Mouse (Mus musculus) embryo, embryonic 10 days (tissue): ENCODE data around the gene Gmpr.

Source experiments
- DNase-seq: peaks from one replicate; pipeline ENCODE4 v3.0.0-alpha.2; 2015; ENCODE audit warnings: low spot score

The Gmpr gene

DNA sequence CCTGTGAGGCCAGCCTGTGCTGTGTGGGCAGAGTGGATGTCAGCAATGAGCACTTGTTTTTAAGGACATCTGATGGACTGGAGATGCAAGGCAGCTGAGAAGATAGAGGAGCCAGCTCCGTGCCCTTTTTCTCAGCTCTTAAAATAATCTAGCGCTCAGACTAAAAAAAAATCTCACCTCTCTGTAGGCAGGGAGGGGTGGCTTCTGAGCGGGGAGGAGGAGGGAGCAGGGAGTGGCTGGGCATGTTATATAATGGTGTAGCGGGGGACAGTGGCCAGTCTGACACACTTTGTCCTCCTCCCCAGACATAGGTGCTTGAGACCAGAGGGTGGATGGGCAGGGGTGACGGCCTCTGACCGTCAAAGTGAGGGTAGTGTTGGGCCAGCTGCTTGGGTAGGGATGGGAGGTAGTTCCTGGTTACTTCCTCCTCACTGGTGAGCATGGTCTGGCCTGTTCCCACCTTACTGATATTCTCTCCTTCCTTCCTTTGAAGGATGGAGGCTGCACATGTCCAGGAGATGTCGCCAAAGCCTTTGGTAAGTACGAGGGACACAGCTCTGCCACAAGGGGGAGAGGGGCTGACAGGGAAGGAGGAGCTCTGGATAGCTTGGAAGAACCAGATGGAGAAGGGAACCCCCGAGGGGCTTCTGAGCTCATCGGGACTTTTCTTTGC, 31.4 kb downstream of the Gmpr start:
- DNase-seq: peak; percentile 92

DNA sequence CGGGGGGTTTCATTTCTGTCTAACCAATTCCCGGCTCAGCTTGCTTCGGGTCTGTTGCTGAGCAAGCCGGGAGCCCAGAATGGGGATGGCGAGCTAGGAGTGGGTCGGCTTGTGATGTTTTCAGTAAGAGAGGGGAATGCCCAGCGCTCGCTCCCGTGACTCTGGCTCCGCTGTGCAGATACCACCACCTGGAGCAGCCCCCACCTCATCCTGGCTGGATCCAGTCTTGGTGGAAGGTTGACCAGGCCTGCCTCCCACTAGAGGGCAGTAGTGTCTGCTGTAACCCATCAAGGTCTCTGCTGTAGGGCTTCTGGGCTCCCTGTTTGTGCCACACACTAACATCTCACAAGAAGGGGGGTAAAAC, 31.9 kb downstream of the Gmpr start:
- peak; percentile 93 for DNase-seq

DNA sequence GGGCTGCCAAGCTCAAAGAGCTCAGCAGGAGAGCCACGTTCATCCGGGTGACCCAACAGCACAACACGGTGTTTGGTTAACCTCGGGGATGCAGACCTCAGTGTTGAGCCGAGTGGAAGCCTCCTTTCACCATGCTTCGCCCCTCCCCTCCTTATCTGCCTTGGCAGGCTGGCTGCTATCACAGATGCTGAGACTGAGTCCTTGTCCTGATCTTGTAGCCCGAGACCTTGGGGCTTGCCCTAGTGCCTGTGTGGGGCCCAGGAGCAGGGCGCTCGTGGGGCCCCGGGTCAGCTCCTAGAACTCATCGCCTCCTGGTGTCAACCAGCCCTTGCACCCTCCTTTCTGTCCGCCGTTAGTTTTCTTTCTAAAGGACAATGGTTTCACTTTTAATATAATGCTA, 38.7 kb downstream of the Gmpr start:
- DNase-seq: peak; percentile 34

DNA sequence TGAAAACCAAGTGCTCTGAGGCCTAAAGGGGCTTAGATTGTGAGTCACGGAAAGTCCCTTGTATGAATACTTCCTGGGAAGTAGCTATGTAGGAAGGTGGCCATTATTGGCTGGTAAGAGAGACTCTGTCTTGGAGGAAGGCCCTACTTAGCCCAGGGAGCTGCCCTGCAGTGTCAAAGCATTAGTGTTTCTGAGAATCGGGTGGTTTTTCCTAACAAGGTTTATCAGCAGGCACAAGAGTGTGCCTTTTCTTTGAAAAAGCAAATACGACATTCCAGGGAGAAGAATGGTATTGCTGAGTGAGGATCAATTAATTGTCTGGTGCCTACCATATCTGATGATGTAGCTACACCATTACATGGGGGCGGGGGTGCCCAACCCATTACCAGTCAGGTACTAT, 39.7 kb downstream of the Gmpr start:
- no peak for DNase-seq

DNA sequence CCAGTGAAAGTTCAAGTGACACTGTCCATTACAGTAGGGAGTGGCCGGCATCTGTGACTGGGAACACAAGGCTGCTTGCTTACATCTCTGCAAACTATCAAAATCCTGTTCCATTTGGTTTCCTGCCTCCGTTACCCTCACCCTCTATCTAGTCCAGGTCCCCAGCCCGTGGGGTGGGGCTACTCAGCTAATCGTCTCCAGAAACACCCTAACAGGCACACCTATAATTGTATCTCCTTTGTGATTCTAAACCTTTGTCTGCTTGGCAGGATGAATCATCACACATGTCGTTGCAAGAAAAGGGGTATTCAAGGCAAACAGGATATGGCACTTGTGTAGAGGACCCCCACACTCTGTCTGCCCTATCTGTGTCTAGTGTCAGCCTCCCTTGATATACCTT, 40.3 kb downstream of the Gmpr start:
- no peak for DNase-seq

DNA sequence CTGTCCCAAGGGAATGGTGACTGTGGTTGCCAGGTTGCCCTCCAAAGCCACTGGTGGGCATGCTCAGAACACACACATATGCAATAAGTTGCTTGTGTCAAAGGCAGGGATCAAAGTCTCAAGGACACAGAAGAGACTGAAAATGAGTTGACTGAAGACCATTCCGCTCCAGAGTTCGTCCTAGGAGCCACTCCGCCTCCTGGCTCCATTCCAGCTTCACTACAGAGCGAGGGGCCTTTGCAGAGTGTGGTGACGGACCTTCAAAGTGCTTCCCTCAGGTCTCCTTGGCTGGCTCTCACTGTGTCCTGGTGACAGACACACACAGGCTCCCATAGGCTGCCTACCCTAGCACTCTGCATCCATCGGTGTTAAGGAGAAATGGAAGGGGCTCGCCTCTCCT, 46.4 kb downstream of the Gmpr start:
- DNase-seq: no peak

DNA sequence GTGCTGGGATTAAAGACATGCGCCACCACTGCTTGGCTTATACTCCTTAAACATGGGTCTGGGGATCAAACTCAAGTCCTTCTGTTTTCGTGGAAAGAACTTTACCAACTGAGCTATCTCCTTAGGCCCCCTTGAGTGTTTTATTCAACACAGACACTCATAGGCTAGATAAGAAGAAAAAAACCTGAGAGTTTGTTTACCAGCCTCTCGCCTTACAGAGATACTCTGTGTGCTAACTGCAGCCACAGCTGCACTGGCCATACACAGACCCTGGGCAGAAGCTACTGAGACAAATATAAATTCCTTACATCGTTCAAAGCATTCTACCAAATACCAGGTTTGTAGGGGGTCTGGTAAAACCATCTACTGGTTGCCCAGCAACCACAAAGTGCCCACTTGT, 51.1 kb downstream of the Gmpr start:
- no peak for DNase-seq

DNA sequence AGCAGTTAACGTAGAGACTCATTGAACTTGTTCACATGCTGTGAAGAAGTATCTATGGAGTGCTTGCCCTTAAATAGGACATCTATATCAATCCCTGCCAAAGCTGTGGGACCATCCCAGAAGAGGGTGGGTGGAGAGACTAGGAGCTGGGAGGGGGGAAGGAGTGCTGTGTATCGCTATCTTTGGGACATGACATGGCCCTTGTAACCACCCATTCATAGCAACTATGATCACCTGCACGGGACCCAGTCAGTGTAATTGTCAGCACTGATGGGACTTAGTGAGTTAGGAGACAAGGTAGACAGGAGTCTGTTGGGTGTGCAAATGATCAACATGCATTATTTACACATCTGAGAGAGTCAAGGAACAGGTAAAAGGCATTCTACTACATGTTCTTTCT, 52.0 kb downstream of the Gmpr start:
- DNase-seq: no peak

DNA sequence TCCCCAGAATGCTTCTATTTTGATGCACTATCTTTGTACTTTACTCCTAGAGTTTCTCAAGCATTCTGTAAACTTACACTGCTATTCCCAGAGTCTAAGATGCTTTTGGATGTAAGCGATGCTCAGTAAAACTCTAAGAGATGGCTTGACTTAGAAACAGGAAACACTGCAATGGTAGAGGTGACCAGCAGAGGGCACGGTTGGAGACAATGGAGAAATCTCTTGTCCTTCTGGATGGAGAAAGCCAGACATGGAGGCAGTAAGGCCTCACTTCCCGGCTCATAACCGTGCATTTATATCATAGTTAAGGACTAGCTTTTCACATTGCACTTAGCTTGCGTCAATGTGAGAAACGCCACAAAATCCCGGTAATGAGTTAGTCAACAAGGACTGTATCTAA, 53.3 kb downstream of the Gmpr start:
- peak; percentile 79 for DNase-seq

DNA sequence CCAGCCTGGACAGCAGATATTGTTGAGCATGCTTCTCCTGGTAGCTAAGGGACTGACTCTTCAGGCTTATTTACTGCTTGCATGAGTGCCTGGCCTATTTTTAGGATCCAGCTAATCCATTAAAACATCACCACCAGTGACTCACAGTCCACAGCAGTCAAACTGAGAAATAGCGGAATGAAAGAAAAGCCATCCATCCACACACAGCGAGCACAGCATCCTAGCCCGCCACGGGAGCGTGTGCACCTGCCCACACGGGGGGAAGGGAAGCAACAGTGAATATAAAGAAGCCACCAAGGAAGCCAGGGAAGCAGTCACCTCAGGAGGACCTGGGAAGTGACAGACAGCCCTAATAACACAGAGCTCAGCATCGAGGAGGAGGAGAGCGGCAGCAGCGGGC, 54.8 kb downstream of the Gmpr start:
- no peak for DNase-seq

DNA sequence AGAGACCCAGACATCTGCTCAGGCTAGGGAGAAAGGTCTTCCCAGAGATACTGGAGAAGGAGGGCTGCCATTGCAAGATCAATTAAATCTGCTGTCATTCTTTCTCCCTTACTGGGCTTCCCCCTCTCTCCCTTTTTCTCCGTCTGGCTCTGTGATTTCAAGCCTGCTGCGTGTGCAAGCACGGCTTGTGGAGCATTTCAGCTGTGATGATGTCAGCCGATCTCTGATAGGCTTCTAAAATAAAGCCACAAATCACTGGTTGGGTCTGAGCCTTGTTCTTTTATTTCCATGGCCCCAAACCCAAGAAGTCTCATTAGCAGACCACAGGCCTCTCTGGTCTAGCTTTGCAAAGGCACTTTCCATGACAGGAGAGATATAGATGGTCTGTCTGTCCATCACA, 57.7 kb downstream of the Gmpr start:
- no peak for DNase-seq

DNA sequence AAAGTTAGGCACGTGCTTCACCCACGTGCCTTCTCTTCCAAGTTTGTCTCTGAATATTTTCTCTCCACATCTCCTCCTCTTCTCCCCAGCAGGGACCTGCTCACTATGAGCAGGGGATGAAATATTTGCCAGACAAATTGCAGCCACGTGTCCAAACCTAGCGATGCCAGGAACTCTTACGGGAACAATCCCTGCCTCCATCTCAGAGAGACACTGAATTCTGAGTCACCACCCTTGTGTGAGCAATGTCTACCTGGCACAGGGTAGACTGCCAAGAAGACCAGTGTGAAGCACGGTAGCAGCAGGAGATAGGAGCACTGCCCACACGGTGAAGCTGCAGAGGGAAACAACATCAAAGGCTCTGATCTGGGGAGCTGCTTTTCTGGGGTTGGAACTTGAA, 62.7 kb downstream of the Gmpr start:
- no peak for DNase-seq

DNA sequence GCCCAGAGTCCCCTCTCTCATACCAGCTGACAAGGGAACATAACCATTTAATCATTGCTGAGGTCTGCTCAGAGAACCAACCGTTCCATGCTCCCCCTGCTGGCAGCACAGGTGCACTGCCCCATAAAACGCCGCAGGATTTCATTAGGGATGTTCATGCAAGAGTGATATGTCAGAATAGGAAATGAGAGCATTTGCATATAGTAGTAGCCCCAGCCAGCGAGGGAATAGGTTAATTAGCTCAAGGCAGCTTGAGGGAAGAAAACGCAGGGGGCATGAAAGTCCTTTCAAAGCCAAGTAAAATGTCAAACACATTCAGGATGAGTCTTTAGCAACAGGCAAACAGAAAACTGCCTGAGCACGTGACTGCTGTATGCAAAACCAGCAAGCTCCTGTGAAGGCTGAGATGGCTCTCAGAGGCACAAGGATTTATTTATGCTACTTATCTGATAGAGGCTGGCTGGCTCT, 64.6 kb downstream of the Gmpr start:
- peak; percentile 82 for DNase-seq

DNA sequence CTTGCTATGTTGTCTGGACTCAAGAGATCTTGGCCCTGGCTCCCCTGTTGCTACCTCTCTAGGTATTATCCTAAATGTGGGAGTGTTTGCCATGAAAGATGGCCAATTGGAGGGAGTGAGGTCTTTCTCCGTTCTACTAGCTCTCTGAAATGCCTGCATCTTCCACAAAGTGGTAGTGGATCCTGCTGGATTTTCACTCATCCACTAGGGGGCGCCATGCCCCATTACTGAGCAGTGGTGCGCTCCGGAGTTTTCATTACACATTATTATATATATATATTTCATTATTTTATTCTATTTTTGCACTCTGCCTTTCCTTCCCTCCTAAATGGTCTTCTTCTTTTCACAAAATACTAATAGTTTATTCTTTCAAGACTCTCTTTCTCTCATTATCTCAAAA, 65.5 kb downstream of the Gmpr start:
- peak; percentile 59 for DNase-seq

DNA sequence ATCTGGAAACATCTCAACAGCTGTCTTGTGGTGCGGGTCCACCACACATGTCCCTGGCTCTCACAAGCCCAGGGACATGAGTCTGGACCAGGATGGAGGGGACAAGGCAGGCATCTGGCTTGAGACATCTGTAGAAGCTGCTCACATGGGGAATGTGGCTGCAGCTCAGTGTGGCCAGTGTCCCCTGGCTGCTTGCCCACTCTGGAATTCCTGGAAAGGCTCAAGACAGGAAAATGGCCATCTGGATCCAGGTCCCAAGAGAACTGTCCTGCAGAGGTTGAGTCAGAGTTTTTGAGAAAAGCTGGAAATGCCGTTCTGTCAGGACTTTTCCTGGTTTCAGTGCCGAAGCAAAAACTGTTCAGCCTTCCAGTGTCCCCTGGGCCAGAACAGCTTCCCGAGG, 68.9 kb downstream of the Gmpr start:
- no peak for DNase-seq

DNA sequence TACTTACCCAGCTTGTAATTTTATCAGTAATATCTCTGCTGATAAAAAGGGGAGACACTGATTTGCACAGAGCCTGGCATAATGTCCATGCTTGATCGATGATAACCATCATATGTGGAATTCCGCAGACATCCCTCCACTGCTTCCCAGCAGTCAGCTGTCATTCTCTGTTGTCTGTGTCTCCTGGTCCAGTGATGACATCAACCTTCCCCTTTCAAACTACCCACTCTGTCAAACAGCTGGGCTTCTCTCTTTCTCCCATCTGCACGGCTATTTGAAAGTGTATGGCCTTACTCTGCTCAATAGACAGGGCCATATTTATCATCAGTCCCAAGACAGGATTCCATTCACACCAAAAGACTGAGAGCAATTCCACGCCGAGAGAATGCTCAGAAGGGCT, 70.1 kb downstream of the Gmpr start:
- peak; percentile 14 for DNase-seq

DNA sequence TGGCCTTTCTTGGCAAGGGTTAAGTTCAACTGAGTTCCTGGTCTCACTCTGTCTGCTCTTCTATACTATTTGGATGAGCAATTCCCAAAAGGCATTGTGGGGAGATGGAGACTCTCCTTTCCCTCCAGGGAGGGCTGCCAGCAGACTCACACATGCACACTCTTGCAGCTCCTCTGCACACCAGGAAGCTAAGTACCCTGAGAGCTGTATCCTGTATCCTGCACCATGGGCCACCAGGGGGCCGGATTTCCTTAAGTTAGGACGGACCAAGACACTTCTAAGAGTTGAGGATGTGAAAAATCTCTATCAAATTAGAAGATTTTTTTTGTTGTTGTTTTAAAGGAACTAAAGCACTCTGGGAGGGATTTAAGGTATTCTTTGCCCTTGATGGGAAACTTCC, 70.5 kb downstream of the Gmpr start:
- DNase-seq: peak; percentile 54

DNA sequence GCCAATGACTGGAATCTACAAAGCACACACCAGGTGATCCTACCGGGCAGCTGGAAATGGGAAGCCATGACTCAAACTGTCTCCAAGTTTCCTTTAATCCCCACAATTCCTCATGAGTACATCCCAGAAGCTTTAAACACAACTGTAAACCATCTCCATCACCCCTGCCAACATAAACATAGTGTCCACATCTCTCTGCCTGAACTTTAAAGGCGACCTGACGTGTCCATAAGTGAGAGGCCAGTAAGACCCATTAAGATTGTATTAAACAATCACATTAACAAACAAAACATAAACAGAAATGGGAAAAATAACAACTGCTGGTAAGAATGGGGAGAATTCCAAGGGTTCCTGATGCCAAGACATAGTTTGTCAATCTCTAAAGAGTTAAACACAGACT, 72.5 kb downstream of the Gmpr start:
- no peak for DNase-seq

DNA sequence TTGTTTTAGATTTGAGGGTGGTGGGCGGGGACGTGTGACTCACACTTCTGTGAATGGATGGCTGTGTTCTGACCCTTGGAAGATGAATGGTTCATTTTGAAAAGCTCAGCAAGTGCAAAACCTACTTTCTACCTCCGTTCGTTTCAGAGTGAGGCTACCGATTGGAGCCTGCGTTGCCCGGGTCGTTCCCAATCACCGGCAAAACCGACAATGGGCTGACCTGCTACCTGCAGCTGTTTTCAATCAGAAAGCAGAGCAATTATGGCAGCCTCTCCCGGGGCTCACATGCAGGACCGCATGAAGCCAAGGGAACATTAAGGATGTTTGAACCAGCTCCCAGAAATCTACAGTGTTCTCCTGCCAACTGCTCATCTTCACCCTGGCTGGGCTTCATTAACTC, 75.0 kb downstream of the Gmpr start:
- no peak for DNase-seq

DNA sequence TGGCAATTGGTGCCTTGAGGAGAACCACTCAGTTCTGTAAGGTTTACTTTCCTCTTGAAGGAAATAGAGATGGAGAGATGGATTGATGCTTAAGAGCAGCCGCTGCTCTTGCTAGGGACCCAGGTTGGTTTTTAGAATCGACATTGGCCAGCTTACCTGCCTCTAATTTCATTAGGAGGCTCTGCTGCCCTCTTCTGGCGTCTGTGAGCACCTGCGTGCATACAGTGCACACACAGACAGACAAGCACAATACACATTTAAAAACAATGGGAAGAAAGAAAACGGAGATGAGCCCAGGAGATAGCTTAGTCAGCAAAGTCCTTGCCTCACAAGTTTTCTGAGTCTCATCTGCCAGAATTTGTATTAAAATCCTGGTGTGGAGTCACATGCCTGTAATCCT, 75.8 kb downstream of the Gmpr start:
- no peak for DNase-seq

DNA sequence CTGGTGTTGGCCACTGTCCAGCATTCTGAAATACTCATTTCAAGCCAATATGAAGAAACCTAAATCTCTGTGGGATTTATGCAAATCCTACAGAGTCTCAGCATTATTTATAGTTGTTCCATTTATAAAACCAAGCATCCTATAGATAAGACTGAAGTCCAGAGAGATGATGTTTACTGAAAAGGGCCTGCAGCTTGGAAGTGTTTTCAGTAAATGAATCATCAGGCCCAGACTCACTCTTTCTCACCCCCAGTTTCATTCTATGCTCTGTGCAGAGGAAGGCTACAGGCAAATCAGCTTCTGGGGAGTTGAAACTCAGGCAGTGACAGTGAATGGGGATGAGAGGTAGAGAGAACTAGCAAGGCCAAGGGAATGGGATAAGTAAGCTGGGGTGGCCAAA, 83.7 kb downstream of the Gmpr start:
- DNase-seq: no peak

DNA sequence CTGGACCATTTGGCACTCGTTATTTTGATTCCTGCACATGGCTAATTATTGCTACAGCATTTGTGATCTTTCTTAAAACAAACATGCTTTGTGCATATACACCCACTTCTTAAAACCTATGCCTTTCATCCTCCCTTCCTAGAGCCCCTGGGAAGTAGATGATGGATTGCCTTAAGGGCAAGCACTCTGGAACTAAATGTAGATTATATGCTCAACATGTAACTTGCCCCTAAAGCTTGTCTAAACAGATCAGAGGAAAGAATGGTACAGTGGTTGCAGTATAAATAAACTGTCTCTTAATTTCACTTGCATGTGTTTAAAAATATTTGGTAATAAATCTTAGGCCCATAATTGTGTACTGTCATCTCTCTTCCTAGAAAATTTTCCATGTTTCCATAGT, 86.7 kb downstream of the Gmpr start:
- DNase-seq: no peak

DNA sequence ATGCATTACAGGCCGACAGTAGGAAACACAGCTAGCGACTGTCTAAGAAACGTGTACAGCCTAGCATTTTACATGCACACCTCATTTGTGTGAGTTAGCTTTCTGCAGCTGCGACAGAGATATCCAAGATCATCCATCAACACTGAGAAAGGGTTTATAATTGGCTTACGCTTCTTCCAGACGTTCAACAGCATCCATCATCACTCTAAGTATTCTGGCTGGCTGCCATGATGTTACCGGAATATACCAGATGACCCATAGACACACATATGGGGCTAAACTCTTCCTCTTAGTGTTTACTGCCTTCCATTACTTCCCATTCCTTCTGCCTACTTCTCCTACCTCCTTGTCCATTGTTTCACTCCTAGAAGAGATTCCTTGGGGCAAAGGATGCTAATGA, 88.2 kb downstream of the Gmpr start:
- no peak for DNase-seq

DNA sequence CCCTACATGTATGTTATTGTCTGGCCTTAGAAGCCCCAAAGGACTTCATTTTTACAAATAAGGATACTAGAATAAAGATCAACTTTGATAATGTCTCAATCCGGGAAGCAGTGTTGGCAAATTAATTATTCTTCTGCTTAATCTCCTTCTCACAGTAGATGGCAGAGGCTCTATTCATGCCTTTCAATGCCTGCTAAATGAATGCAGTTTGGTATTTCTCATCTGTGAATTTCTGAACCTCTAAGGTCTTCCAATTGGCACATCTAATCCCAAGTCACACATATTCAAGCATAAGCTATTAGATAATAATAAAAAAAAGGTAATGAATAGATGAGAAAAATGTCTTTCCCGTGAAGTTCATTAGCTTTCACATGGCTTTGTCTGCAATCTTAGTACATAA, 92.6 kb downstream of the Gmpr start:
- DNase-seq: no peak

DNA sequence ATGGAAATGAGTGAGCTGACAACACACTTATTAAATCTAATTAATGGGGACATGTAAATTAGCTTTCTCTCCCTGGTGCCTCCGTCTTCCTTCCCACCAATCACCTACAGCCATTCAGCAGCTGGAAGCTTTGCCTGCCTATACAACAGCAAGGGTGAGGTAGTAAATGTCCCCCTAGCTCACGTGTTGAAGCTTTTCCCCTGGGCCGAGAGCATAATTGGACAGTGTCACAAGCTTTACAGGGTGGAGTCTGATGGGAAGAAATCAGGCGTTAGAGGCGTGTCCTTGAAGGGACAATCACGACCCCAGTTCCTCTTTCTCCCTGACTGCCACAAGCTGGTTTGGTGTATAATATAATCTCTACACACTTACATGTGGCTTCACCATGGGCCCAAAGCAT, 93.2 kb downstream of the Gmpr start:
- no peak for DNase-seq
